Mouse (Mus musculus) lung, postnatal 0 days (tissue): ENCODE measurements at regions not wholly inside any gene's neighbourhood (a gene's known extent, or its start where the extent isn't known, plus 50 kb on each side); places are given as distances from the start of the nearest gene placed in this dataset.
A peak's percentile ranks its signal among the peaks of the same experiment; 100 is the strongest.

Experiments
- ATAC-seq: fragments of 200-750 bp; cut with Nextera tagmentation; 2 replicates; pipeline ENCODE4 v1.8.0; 2017; ENCODE audit warnings: moderate library complexity
- DNase-seq: peaks from one replicate; pipeline ENCODE4 v3.0.0-alpha.2; 2016; ENCODE audit warnings: low spot score
- H3K27ac ChIP-seq: fragments of 300-500 bp; sonication (generic); 2 replicates; pipeline ENCODE4 v1.5.1; 2014; ENCODE audit warnings: antibody characterized with exemption, mild to moderate bottlenecking, low read length, mixed read lengths
- H3K27me3 ChIP-seq: fragments of 300-500 bp; sonication (generic); replicated peaks from 2 replicates; pipeline ENCODE4 v1.6.1; 2014; ENCODE audit warnings: low read length, mixed read lengths; ENCODE audit not compliant: insufficient read depth
- H3K36me3 ChIP-seq: fragments of 300-500 bp; sonication (generic); 2 replicates; pipeline ENCODE4 v1.6.1; 2014; ENCODE audit warnings: low read length, mixed read lengths; ENCODE audit not compliant: insufficient read depth
- H3K4me1 ChIP-seq: fragments of 300-500 bp; sonication (generic); 2 replicates; pipeline ENCODE4 v1.6.1; 2014; ENCODE audit warnings: antibody characterized with exemption, low read depth, low read length, mixed read lengths; ENCODE audit not compliant: insufficient read depth
- H3K4me2 ChIP-seq: fragments of 300-500 bp; sonication (generic); replicated peaks from 2 replicates; pipeline ENCODE4 v1.6.1; 2014; ENCODE audit warnings: low read depth, mild to moderate bottlenecking, low read length, moderate library complexity, mixed read lengths
- H3K4me3 ChIP-seq: fragments of 300-500 bp; sonication (generic); 2 replicates; pipeline ENCODE4 v1.5.1; 2014; ENCODE audit warnings: low read depth, low read length
- H3K9ac ChIP-seq: fragments of 300-500 bp; sonication (generic); replicated peaks from 2 replicates; pipeline ENCODE4 v1.6.1; 2014; ENCODE audit warnings: low read depth, mild to moderate bottlenecking
- H3K9me3 ChIP-seq: fragments of 300-500 bp; sonication (generic); 2 replicates; pipeline ENCODE4 v1.6.1; 2016; ENCODE audit warnings: low read length, mixed read lengths
- CTCF ChIP-seq: IDR thresholded peaks from 2 replicates; pipeline ENCODE4 v1.5.1; 2016; ENCODE audit warnings: antibody characterized with exemption, mild to moderate bottlenecking
- EP300 ChIP-seq: IDR thresholded peaks from 2 replicates; pipeline ENCODE4 v1.6.1; 2016; ENCODE audit warnings: antibody characterized with exemption, mild to moderate bottlenecking, control low read depth
- WGBS: fragments of 180-500 bp; shearing (Covaris S2); extraction: QIAGEN DNeasy Blood & Tissue Kit; methylation state at CpG from one replicate; pipeline ENCODE4 v1.1.7; 2014; 5-methylcytosine and 5-hydroxymethylcytosine counted together

- no peaks in the 10 kb centered on the region for H3K9me3 ChIP-seq
- no peak for DNase-seq
- H3K36me3 ChIP-seq, result no peaks in the 10 kb centered on the region
- WGBS, result 87% methylated on average over 2 of the region's 2 CpGs
- no peak overlapping the region for H3K4me3 ChIP-seq
- no peak for ATAC-seq
- H3K27ac ChIP-seq, result no peak overlapping the region
- no peak overlapping the region for H3K4me2 ChIP-seq
- no peak for TF ChIP-seq EP300
- TF ChIP-seq CTCF, result no peak
- H3K9ac ChIP-seq, result no peak overlapping the region
- no peaks in the 10 kb centered on the region for H3K27me3 ChIP-seq
- H3K4me1 ChIP-seq, result no peaks in the 10 kb centered on the region
Measured at GRCm38 (mm10) chr3:103483316-103483715, 91.7 kb upstream of the Syt6 start.

GRCm38 (mm10) chr3:103483762-103484161 lies 91.3 kb upstream of the Syt6 start:
- ATAC-seq (no peak), DNase-seq (no peak)
- TF ChIP-seq EP300, result no peak
- no peak for TF ChIP-seq CTCF

GRCm38 (mm10) chr3:103489786-103490185 lies 85.2 kb upstream of the Syt6 start:
- TF ChIP-seq EP300, result no peak
- no peak for TF ChIP-seq CTCF
- Histone ChIP-seq H3K4me1 (no peaks in the 10 kb centered on the region), H3K9ac (no peak overlapping the region), H3K27ac (no peak overlapping the region), H3K4me2 (no peak overlapping the region), H3K27me3 (no peaks in the 10 kb centered on the region), H3K9me3 (no peaks in the 10 kb centered on the region), H3K4me3 (no peak overlapping the region), H3K36me3 (no peaks in the 10 kb centered on the region)
- DNase-seq, result no peak
- WGBS, result 57% methylated on average over 4 of the region's 4 CpGs
- no peak for ATAC-seq

More at GRCm38 (mm10) chr3:103483762-103484161, 91.3 kb upstream of the Syt6 start:
- Histone ChIP-seq H3K4me3 (no peak overlapping the region), H3K9ac (no peak overlapping the region), H3K36me3 (no peaks in the 10 kb centered on the region), H3K9me3 (no peaks in the 10 kb centered on the region), H3K27me3 (no peaks in the 10 kb centered on the region), H3K27ac (no peak overlapping the region), H3K4me1 (no peaks in the 10 kb centered on the region), H3K4me2 (no peak overlapping the region)
- WGBS, result 72% methylated on average over 3 of the region's 3 CpGs

GRCm38 (mm10) chr3:103490966-103491365 lies 84.1 kb upstream of the Syt6 start:
- TF ChIP-seq CTCF (no peak), EP300 (no peak)
- ATAC-seq (no peak), DNase-seq (peak; percentile 22)
- Histone ChIP-seq H3K36me3 (no peaks in the 10 kb centered on the region), H3K4me1 (no peaks in the 10 kb centered on the region), H3K27me3 (no peaks in the 10 kb centered on the region), H3K4me3 (no peak overlapping the region), H3K9me3 (no peaks in the 10 kb centered on the region), H3K4me2 (no peak overlapping the region), H3K27ac (no peak overlapping the region), H3K9ac (no peak overlapping the region)
- WGBS, result 55% methylated on average over 4 of the region's 4 CpGs

GRCm38 (mm10) chr3:103492211-103492610 lies 82.8 kb upstream of the Syt6 start:
- WGBS, result 89% methylated on average over 3 of the region's 3 CpGs

GRCm38 (mm10) chr3:103493623-103494022 lies 81.4 kb upstream of the Syt6 start:
- H3K9ac ChIP-seq, result no peak overlapping the region
- H3K27me3 ChIP-seq, result no peaks in the 10 kb centered on the region
- TF ChIP-seq EP300 (no peak), CTCF (no peak)
- no peaks in the 10 kb centered on the region for H3K4me1 ChIP-seq
- no peak overlapping the region for H3K4me3 ChIP-seq
- H3K27ac ChIP-seq, result no peak overlapping the region
- H3K4me2 ChIP-seq, result no peak overlapping the region
- no peaks in the 10 kb centered on the region for H3K9me3 ChIP-seq
- ATAC-seq (no peak), DNase-seq (no peak)
- no peaks in the 10 kb centered on the region for H3K36me3 ChIP-seq
- 91% methylated on average over 1 of the region's 1 CpGs for WGBS

More at GRCm38 (mm10) chr3:103492211-103492610, 82.8 kb upstream of the Syt6 start:
- H3K27me3 ChIP-seq, result no peaks in the 10 kb centered on the region
- no peak overlapping the region for H3K4me2 ChIP-seq
- ATAC-seq (no peak), DNase-seq (no peak)
- no peaks in the 10 kb centered on the region for H3K4me1 ChIP-seq
- H3K27ac ChIP-seq, result no peak overlapping the region
- H3K36me3 ChIP-seq, result no peaks in the 10 kb centered on the region
- TF ChIP-seq CTCF, result no peak
- no peak for TF ChIP-seq EP300
- H3K9ac ChIP-seq, result no peak overlapping the region
- H3K4me3 ChIP-seq, result no peak overlapping the region
- H3K9me3 ChIP-seq, result no peaks in the 10 kb centered on the region

GRCm38 (mm10) chr3:103494043-103494442 lies 81.0 kb upstream of the Syt6 start:
- Histone ChIP-seq H3K36me3 (no peaks in the 10 kb centered on the region), H3K4me3 (no peak overlapping the region), H3K4me2 (no peak overlapping the region), H3K4me1 (no peaks in the 10 kb centered on the region), H3K27ac (no peak overlapping the region), H3K9ac (no peak overlapping the region), H3K27me3 (no peaks in the 10 kb centered on the region), H3K9me3 (no peaks in the 10 kb centered on the region)
- ATAC-seq, result no peak
- 64% methylated on average over 3 of the region's 3 CpGs for WGBS
- TF ChIP-seq EP300 (no peak), CTCF (no peak)
- no peak for DNase-seq
